Mouse (Mus musculus) CH12.LX (cell line): Measurements from ENCODE around the gene Grk5. TPM values are rescaled to one million over a fixed set of nuclear protein-coding genes. Genes with fewer than 3 reads are reported as not detected.

ENCODE experiments used
- DNase-seq: peaks from one replicate; pipeline ENCODE4 v3.0.0-alpha.2; 2013; ENCODE audit errors: extremely low read depth
- H3K27ac ChIP-seq: 2 replicates; pipeline ENCODE4 v1.5.1; 2012; ENCODE audit warnings: low read depth, mild to moderate bottlenecking, control low read depth, moderate library complexity; ENCODE audit not compliant: insufficient read depth
- H3K27me3 ChIP-seq: replicated peaks from 2 replicates; pipeline ENCODE3; 2012; ENCODE audit warnings: inconsistent platforms
- H3K36me3 ChIP-seq, 2 experiments: replicated peaks in 1 of 2; 2 replicates each; pipeline versions ENCODE3 to v1.6.1; 2012; ENCODE audit warnings: inconsistent platforms in 1 of 2, low read length in 1 of 2, mild to moderate bottlenecking in 1 of 2, mixed read lengths in 1 of 2, moderate library complexity in 1 of 2; ENCODE audit not compliant: control insufficient read depth in 1 of 2, insufficient read depth in 1 of 2
- H3K4me1 ChIP-seq, 2 experiments: 2 replicates each; pipeline ENCODE4 v1.6.1; 2012; ENCODE audit warnings: inconsistent platforms in 1 of 2, moderate library complexity in 1 of 2; ENCODE audit not compliant: insufficient read depth in 2 of 2, control insufficient read depth in 1 of 2
- H3K4me2 ChIP-seq: 2 replicates; pipeline ENCODE4 v1.6.1; 2012; ENCODE audit warnings: low read depth, mild to moderate bottlenecking, control low read depth; ENCODE audit not compliant: poor library complexity, insufficient read depth, severe bottlenecking
- H3K4me3 ChIP-seq, 3 experiments: fragments of 150-350 bp in 1 of 3; sonication (generic) in 1 of 3; replicated peaks in 1 of 3; 2 replicates each; pipeline versions ENCODE3 to v1.5.1; 2011 to 2012; ENCODE audit warnings: low read depth in 2 of 3, low read length in 2 of 3, mild to moderate bottlenecking in 2 of 3, moderate library complexity in 2 of 3, control low read depth in 1 of 3, improper control_type of control experiment in 1 of 3, inconsistent platforms in 1 of 3, mixed read lengths in 1 of 3; ENCODE audit not compliant: poor library complexity in 1 of 3
- H3K79me2 ChIP-seq: replicated peaks from 2 replicates; pipeline ENCODE4 v1.6.1; 2012; ENCODE audit warnings: mild to moderate bottlenecking, moderate library complexity; ENCODE audit not compliant: control insufficient read depth, poor library complexity, insufficient read depth, severe bottlenecking; ENCODE audit errors: extremely low read depth
- H3K9ac ChIP-seq: 2 replicates; pipeline ENCODE4 v1.6.1; 2012; ENCODE audit warnings: low read depth, mild to moderate bottlenecking, control low read depth, moderate library complexity; ENCODE audit not compliant: insufficient read depth
- H3K9me3 ChIP-seq: replicated peaks from 2 replicates; pipeline ENCODE3; 2012; ENCODE audit warnings: low read length, inconsistent platforms, mixed read lengths
- BHLHE40 ChIP-seq: IDR thresholded peaks from 2 replicates; pipeline ENCODE4 v1.6.1; 2011; ENCODE audit warnings: mild to moderate bottlenecking, low read depth, low read length, improper control_type of control experiment
- CHD1 ChIP-seq: IDR thresholded peaks from 2 replicates; pipeline ENCODE4 v1.6.1; 2012; ENCODE audit warnings: low read depth, low read length, improper control_type of control experiment, inconsistent platforms
- CHD2 ChIP-seq: IDR thresholded peaks from 2 replicates; pipeline ENCODE4 v1.6.1; 2011; ENCODE audit warnings: low read length, improper control_type of control experiment
- CTCF ChIP-seq, 2 experiments: IDR thresholded peaks in 1 of 2; conservative IDR thresholded peaks in 1 of 2; 2 replicates each; pipeline ENCODE4 v1.5.1; 2011 to 2012; ENCODE audit warnings: low read depth in 2 of 2, low read length in 2 of 2, improper control_type of control experiment in 1 of 2, inconsistent platforms in 1 of 2, mild to moderate bottlenecking in 1 of 2, moderate library complexity in 1 of 2
- E2F4 ChIP-seq: IDR thresholded peaks from 2 replicates; pipeline ENCODE4 v1.6.1; 2011; ENCODE audit warnings: low read depth, low read length, improper control_type of control experiment; ENCODE audit not compliant: insufficient replicate concordance
- ELF1 ChIP-seq: IDR thresholded peaks from 2 replicates; pipeline ENCODE4 v1.6.1; 2014; ENCODE audit warnings: low read depth, mild to moderate bottlenecking, inconsistent platforms, low read length, improper control_type of control experiment
- EP300 ChIP-seq: IDR thresholded peaks from 2 replicates; pipeline ENCODE4 v1.6.1; 2011; ENCODE audit warnings: low read length, improper control_type of control experiment
- ETS1 ChIP-seq: conservative IDR thresholded peaks from 2 replicates; pipeline ENCODE4 v1.6.1; 2012; ENCODE audit warnings: low read depth, mild to moderate bottlenecking, inconsistent platforms, low read length, improper control_type of control experiment, moderate library complexity
- IRF4 ChIP-seq: IDR thresholded peaks from 2 replicates; pipeline ENCODE4 v1.6.1; 2014; ENCODE audit warnings: low read depth, mild to moderate bottlenecking, inconsistent platforms, low read length, improper control_type of control experiment
- JUND ChIP-seq: conservative IDR thresholded peaks from 2 replicates; pipeline ENCODE4 v1.6.1; 2011; ENCODE audit warnings: low read depth, low read length, improper control_type of control experiment
- MAFK ChIP-seq: IDR thresholded peaks from 2 replicates; pipeline ENCODE4 v1.6.1; 2011; ENCODE audit warnings: low read length, improper control_type of control experiment; ENCODE audit not compliant: insufficient replicate concordance
- MAX ChIP-seq: IDR thresholded peaks from 2 replicates; pipeline ENCODE4 v1.6.1; 2011; ENCODE audit warnings: low read length, improper control_type of control experiment
- MAZ ChIP-seq: IDR thresholded peaks from 2 replicates; pipeline ENCODE4 v1.6.1; 2012; ENCODE audit warnings: low read depth, mild to moderate bottlenecking, inconsistent platforms, low read length, improper control_type of control experiment, moderate library complexity
- MYC ChIP-seq: IDR thresholded peaks from 2 replicates; pipeline ENCODE4 v1.6.1; 2011; ENCODE audit warnings: low read depth, mild to moderate bottlenecking, improper control_type of control experiment, low read length
- NELFE ChIP-seq: IDR thresholded peaks from 2 replicates; pipeline ENCODE4 v1.6.1; 2011; ENCODE audit warnings: low read depth, low read length, improper control_type of control experiment
- NRF1 ChIP-seq: IDR thresholded peaks from 2 replicates; pipeline ENCODE4 v1.6.1; 2014; ENCODE audit warnings: low read depth, mild to moderate bottlenecking, inconsistent platforms, low read length, improper control_type of control experiment, moderate library complexity
- POLR2A ChIP-seq: IDR thresholded peaks from 2 replicates; pipeline ENCODE4 v1.6.1; 2011; ENCODE audit warnings: low read depth, mild to moderate bottlenecking, improper control_type of control experiment, low read length
- RAD21 ChIP-seq: IDR thresholded peaks from 2 replicates; pipeline ENCODE4 v1.6.1; 2011; ENCODE audit warnings: low read depth, mild to moderate bottlenecking, low read length, improper control_type of control experiment, moderate library complexity
- TBP ChIP-seq: conservative IDR thresholded peaks from 2 replicates; pipeline ENCODE4 v1.6.1; 2011; ENCODE audit warnings: low read depth, low read length, improper control_type of control experiment
- TCF12 ChIP-seq: IDR thresholded peaks from 2 replicates; pipeline ENCODE4 v1.6.1; 2014; ENCODE audit warnings: low read depth, mild to moderate bottlenecking, inconsistent platforms, low read length, improper control_type of control experiment
- UBTF ChIP-seq: IDR thresholded peaks from 2 replicates; pipeline ENCODE4 v1.6.1; 2012; ENCODE audit warnings: low read depth, mild to moderate bottlenecking, inconsistent platforms, low read length, improper control_type of control experiment, moderate library complexity
- USF1 ChIP-seq: IDR thresholded peaks from 2 replicates; pipeline ENCODE4 v1.6.1; 2014; ENCODE audit warnings: low read depth, mild to moderate bottlenecking, inconsistent platforms, low read length, improper control_type of control experiment
- USF2 ChIP-seq: conservative IDR thresholded peaks from 2 replicates; pipeline ENCODE4 v1.6.1; 2011; ENCODE audit warnings: low read depth, low read length, improper control_type of control experiment
- ZC3H11A ChIP-seq: IDR thresholded peaks from 2 replicates; pipeline ENCODE4 v1.6.1; 2012; ENCODE audit warnings: low read depth, mild to moderate bottlenecking, inconsistent platforms, low read length, improper control_type of control experiment
- ZKSCAN1 ChIP-seq: IDR thresholded peaks from 2 replicates; pipeline ENCODE4 v1.6.1; 2012; ENCODE audit warnings: low read depth, inconsistent platforms, low read length, improper control_type of control experiment, borderline replicate concordance
- ZMIZ1 ChIP-seq: IDR thresholded peaks from 2 replicates; pipeline ENCODE4 v1.6.1; 2012; ENCODE audit warnings: low read depth, mild to moderate bottlenecking, inconsistent platforms, low read length, improper control_type of control experiment
- ZNF384 ChIP-seq: IDR thresholded peaks from 2 replicates; pipeline ENCODE4 v1.6.1; 2012; ENCODE audit warnings: low read depth, low read length, improper control_type of control experiment, inconsistent platforms
- dilution Hi-C: fragments of 300-500 bp; cut with MboI; formaldehyde crosslinking; loops from 2 replicates; pipeline ENCODE4 v1.14.3; 2020; ENCODE audit warnings: low sequenced_read_pairs; ENCODE audit not compliant: extremely low pct_unique_long_range_greater_than_20kb, extremely low pct_ligation_motif_present
- in situ Hi-C: fragments of 300-500 bp; cut with MboI; formaldehyde crosslinking; loops from 3 replicates; pipeline ENCODE4 v1.14.3; 2019; ENCODE audit warnings: low sequenced_read_pairs, low pct_ligation_motif_present, low pct_unique_long_range_greater_than_20kb, mixed read lengths
- polyA plus RNA-seq: library from polyadenylated mRNA; unstranded; fragments of >175 nt; gene quantifications from 2 replicates; pipeline ENCODE4 v1.2.1, GENCODE M21; 2012; ENCODE audit warnings: low read depth; ENCODE audit not compliant: insufficient read length
- total RNA-seq, 2 experiments: library from RNA; depleted of rRNA; stranded (reverse); fragments of 300-350 nt in 1 of 2; fragments of >200 nt in 1 of 2; gene quantifications; 2 replicates each; pipeline ENCODE4 v1.2.3; 2012 to 2014

The Grk5 gene
- total and polyA plus RNA-seq, 3 experiments = 5.7 to 11.5 (median 7.6) TPM

- H3K36me3 ChIP-seq = peaks cover 0 to 3% of the 10 kb centered on the region in 2 experiments
- H3K27me3 ChIP-seq = no peaks in the 10 kb centered on the region
- in situ Hi-C loops = no loop called here
- no peaks in the 10 kb centered on the region for H3K4me1 ChIP-seq
- no peak overlapping the region for H3K27ac ChIP-seq
- no peak overlapping the region for H3K4me3 ChIP-seq
- H3K4me2 ChIP-seq = no peak overlapping the region
- no peak for TF ChIP-seq NELFE
- no peak for TF ChIP-seq RAD21
- no peak for TF ChIP-seq POLR2A
- no peak for TF ChIP-seq NRF1
- no peak for TF ChIP-seq ZC3H11A
- TF ChIP-seq MAZ = no peak
- TF ChIP-seq UBTF = no peak
- TF ChIP-seq CHD1 = no peak
- no peak for TF ChIP-seq E2F4
- no peak for TF ChIP-seq ZMIZ1
- no peak for TF ChIP-seq CTCF (conservative IDR thresholded peaks at IDR 0.05 in 1 of 2, IDR thresholded peaks at IDR 0.05 in 1 of 2; ENCODE audit: low read depth in 2 of 2, low read length in 2 of 2)
- no peak for TF ChIP-seq TCF12
- no peak for TF ChIP-seq USF1
- no peak for TF ChIP-seq TBP
- no peak for TF ChIP-seq JUND
- TF ChIP-seq ZKSCAN1 = no peak
- no peak for TF ChIP-seq MAFK
- dilution Hi-C loops = no loop called here
- H3K9me3 ChIP-seq = no peaks in the 10 kb centered on the region
- H3K9ac ChIP-seq = no peak overlapping the region
- H3K79me2 ChIP-seq = no peaks in the 10 kb centered on the region
- no peak for DNase-seq
Observed at GRCm38 (mm10) chr19:60970406-60970805, 80.9 kb downstream of the Grk5 start.

- H3K27ac ChIP-seq = no peak overlapping the region
- no peak overlapping the region for H3K4me3 ChIP-seq
- H3K36me3 ChIP-seq = peaks cover 0 to 3% of the 10 kb centered on the region in 2 experiments
- H3K4me2 ChIP-seq = no peak overlapping the region
- H3K4me1 ChIP-seq = no peaks in the 10 kb centered on the region
- dilution Hi-C loops (no loop called here), in situ Hi-C loops (no loop called here)
- no peaks in the 10 kb centered on the region for H3K27me3 ChIP-seq
- TF ChIP-seq MYC (no peak), ETS1 (no peak), USF2 (no peak), MAX (no peak), EP300 (no peak), CHD2 (no peak), MAFK (no peak), ZNF384 (no peak), JUND (no peak), RAD21 (no peak), ZKSCAN1 (no peak), BHLHE40 (no peak), IRF4 (no peak), ELF1 (no peak)
- no peak for DNase-seq
- no peak overlapping the region for H3K9ac ChIP-seq
- H3K79me2 ChIP-seq = no peaks in the 10 kb centered on the region
- no peaks in the 10 kb centered on the region for H3K9me3 ChIP-seq
Observed at GRCm38 (mm10) chr19:60971598-60971997, 82.0 kb downstream of the Grk5 start.
